In genomic region chr5:148264819-148265707, GRCm38 (mm10) we compare ENCODE assay signal across 7 mouse cellular contexts.
DNase-seq lines count a peak whose midpoint lies in the region; ATAC-seq lines count a peak whose summit lies in the region.

No protein-coding gene starts in this region.

- ATAC-seq in forebrain, embryonic 13.5 days = peak; percentile 87
- ATAC-seq in hindbrain, embryonic 14.5 days (ENCODE audit: low FRiP score) = peak; percentile 77
- ATAC-seq in midbrain, embryonic 14.5 days (ENCODE audit: low FRiP score, low TSS enrichment) = peak; percentile 75; the same call in 1 of the 2 replicates

- peak overlapping the region; percentile 69 for H3K9ac ChIP-seq in forebrain, embryonic 13.5 days
- H3K9ac ChIP-seq in hindbrain, embryonic 14.5 days = peak overlapping the region; percentile 56
- peak overlapping the region; percentile 74 for H3K9ac ChIP-seq in midbrain, embryonic 14.5 days (replicated peaks; ENCODE audit: low read length)

- no peaks in the 10 kb centered on the region for H3K9me3 ChIP-seq in forebrain, embryonic 13.5 days (replicated peaks)
- no peaks in the 10 kb centered on the region for H3K9me3 ChIP-seq in hindbrain, embryonic 14.5 days (ENCODE audit: control insufficient read depth, low read length)
- H3K9me3 ChIP-seq in midbrain, embryonic 14.5 days (ENCODE audit: control insufficient read depth, low read length) = no peaks in the 10 kb centered on the region

- no peak overlapping the region for H3K27ac ChIP-seq in forebrain, embryonic 13.5 days
- peak overlapping the region; percentile 78 for H3K27ac ChIP-seq in hindbrain, embryonic 14.5 days
- H3K27ac ChIP-seq in midbrain, embryonic 14.5 days (replicated peaks; ENCODE audit: low read depth, low read length) = peak overlapping the region; percentile 74

- H3K4me2 ChIP-seq in forebrain, embryonic 13.5 days = peak overlapping the region; percentile 63
- H3K4me2 ChIP-seq in hindbrain, embryonic 14.5 days (replicated peaks) = peak overlapping the region; percentile 72
- H3K4me2 ChIP-seq in midbrain, embryonic 14.5 days (ENCODE audit: low read length) = peak overlapping the region; percentile 81

- H3K4me3 ChIP-seq in forebrain, embryonic 13.5 days = peak overlapping the region; percentile 57
- peak overlapping the region; percentile 45 for H3K4me3 ChIP-seq in hindbrain, embryonic 14.5 days (replicated peaks; ENCODE audit: low read length)
- H3K4me3 ChIP-seq in midbrain, embryonic 14.5 days (replicated peaks; ENCODE audit: low read depth, low read length) = peak overlapping the region; percentile 55

- peak; percentile 53 for DNase-seq in NIH3T3 (ENCODE audit: low read depth)
- DNase-seq in adrenal gland, postnatal 25 days = peak; percentile 38
- DNase-seq in hindbrain, embryonic 14.5 days (ENCODE audit: low spot score) = peak; percentile 57
- peak; percentile 72 to 75 for DNase-seq in left cerebral cortex, postnatal 36 days (ENCODE audit: low spot score in 2 of 2)
- peak; percentile 82 for DNase-seq in midbrain, embryonic 14.5 days
- peak; percentile 44 for DNase-seq in testis, postnatal 10 days (ENCODE audit: low spot score)

- H3K36me3 ChIP-seq in forebrain, embryonic 13.5 days (ENCODE audit: poor library complexity, severe bottlenecking) = no peaks in the 10 kb centered on the region
- no peaks in the 10 kb centered on the region for H3K36me3 ChIP-seq in hindbrain, embryonic 14.5 days (replicated peaks; ENCODE audit: control insufficient read depth, insufficient read depth)
- no peaks in the 10 kb centered on the region for H3K36me3 ChIP-seq in midbrain, embryonic 14.5 days (ENCODE audit: control insufficient read depth, insufficient read depth, low read length)

- WGBS in forebrain, embryonic 13.5 days = under 1% methylated on average over 31 of the region's 32 CpGs
- under 1% methylated on average over 32 of the region's 32 CpGs for WGBS in hindbrain, embryonic 14.5 days
- under 1% methylated on average over 29 of the region's 32 CpGs for WGBS in midbrain, embryonic 14.5 days

- H3K4me1 ChIP-seq in forebrain, embryonic 13.5 days = peaks cover 13% of the 10 kb centered on the region
- no peaks in the 10 kb centered on the region; the same call in 1 of the 2 replicates for H3K4me1 ChIP-seq in hindbrain, embryonic 14.5 days (replicated peaks; ENCODE audit: control insufficient read depth, insufficient read depth, low read length)
- H3K4me1 ChIP-seq in midbrain, embryonic 14.5 days (ENCODE audit: control insufficient read depth, insufficient read depth, low read length) = peaks cover 12% of the 10 kb centered on the region

- peaks cover 13% of the 10 kb centered on the region; the same call in 1 of the 2 replicates for H3K27me3 ChIP-seq in forebrain, embryonic 13.5 days
- no peaks in the 10 kb centered on the region for H3K27me3 ChIP-seq in hindbrain, embryonic 14.5 days (ENCODE audit: control insufficient read depth, insufficient read depth, low read length)
- H3K27me3 ChIP-seq in midbrain, embryonic 14.5 days (ENCODE audit: control insufficient read depth, insufficient read depth, low read length) = no peaks in the 10 kb centered on the region

- intact Hi-C loops in left cerebral cortex, postnatal 36 days (cut with DNase I) = no loop called here
